Mouse (Mus musculus): Measurements from ENCODE around the gene Ifnar2. TPM values are rescaled to one million over a fixed set of nuclear protein-coding genes. Genes with fewer than 3 reads are reported as not detected.

Ifnar2 gene
- 33.5 and 36.7 TPM in 2 replicates for polyA plus RNA-seq (2015; fragmentation: Nextera tagmentation; extraction: Ambion mirVana)

- H3K36me3 ChIP-seq (replicated peaks): no peaks in the 10 kb centered on the region
- no peaks in the 10 kb centered on the region for H3K27me3 ChIP-seq (replicated peaks)
- peaks cover 13% of the 10 kb centered on the region for H3K4me1 ChIP-seq
- peak within 1 kb of the TSS; percentile 92 for H3K9ac ChIP-seq
- H3K27ac ChIP-seq: peak within 1 kb of the TSS; percentile 94
- no peaks in the 10 kb centered on the region for H3K9me3 ChIP-seq
- peak within 1 kb of the TSS; percentile 58 for H3K4me3 ChIP-seq
- under 1% methylated on average over 62 of the region's 62 CpGs for WGBS
- ATAC-seq (replicated peaks): peak; percentile 96
- peak within 1 kb of the TSS; percentile 72 for H3K4me2 ChIP-seq
These were observed at the start of gene Ifnar2 for GRCm38 (mm10) chr16:91372577-91373472. Ifnar2 (plus strand) TSS chr16:91372783.

DNA sequence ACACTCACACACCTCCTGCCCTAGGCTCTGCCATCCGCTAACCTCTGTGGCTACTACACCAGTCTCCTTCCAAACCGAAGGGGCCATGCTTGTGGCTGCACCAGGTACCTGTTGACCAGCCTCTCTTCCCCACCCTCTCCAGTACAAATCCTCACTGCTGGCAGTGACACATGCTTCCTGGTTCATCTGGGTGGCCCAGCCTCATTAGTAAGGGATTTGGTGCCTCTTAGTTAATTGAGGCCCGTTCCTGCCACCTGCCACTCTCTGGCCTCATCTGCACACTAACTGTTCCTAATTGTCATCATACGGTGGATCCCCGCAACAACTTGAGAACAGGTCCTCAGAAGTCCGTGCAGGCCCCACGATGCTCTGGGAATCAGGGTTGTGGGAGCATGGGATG lies 45.0 kb upstream of the Ifnar2 start:
- 43% methylated on average over 7 of the region's 7 CpGs for WGBS
- ATAC-seq (replicated peaks): 0 out of 2 replicates have a peak, but pooled peaks have one; percentile 24

DNA sequence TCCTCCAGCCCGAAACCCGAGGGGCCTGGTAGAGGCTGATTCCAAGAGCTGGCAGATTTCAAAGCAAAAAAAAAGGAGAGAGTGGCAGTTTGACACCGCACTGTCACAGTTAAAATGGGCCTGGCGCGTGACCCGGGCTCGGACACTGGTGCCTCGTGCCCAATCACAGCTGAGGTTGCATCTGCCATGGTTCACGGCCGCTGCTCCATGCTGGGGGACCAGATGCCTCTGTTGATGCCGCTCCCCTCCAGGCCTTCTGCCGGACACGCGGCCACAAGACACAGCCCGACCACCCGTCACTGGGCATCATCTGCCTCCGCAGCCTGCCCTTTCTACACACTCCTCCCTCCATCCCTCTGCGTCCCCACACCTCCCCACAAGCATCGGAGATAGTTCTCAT lies 43.7 kb upstream of the Ifnar2 start:
- Histone ChIP-seq H3K4me3 (no peak overlapping the region), H3K9me3 (no peaks in the 10 kb centered on the region), H3K9ac (no peak overlapping the region), H3K4me1 (peaks cover 10% of the 10 kb centered on the region), H3K36me3 (replicated peaks) (no peaks in the 10 kb centered on the region), H3K27me3 (replicated peaks) (no peaks in the 10 kb centered on the region), H3K27ac (no peak overlapping the region), H3K4me2 (no peak overlapping the region)
- ATAC-seq (replicated peaks): no peak
- 67% methylated on average over 19 of the region's 19 CpGs for WGBS

More for the DNA sequence above, 45.0 kb upstream of the Ifnar2 start:
- Histone ChIP-seq H3K4me2 (no peak overlapping the region), H3K27me3 (replicated peaks) (no peaks in the 10 kb centered on the region), H3K4me1 (peaks cover 10% of the 10 kb centered on the region), H3K4me3 (no peak overlapping the region), H3K36me3 (replicated peaks) (no peaks in the 10 kb centered on the region), H3K27ac (no peak overlapping the region), H3K9me3 (no peaks in the 10 kb centered on the region), H3K9ac (no peak overlapping the region)

DNA sequence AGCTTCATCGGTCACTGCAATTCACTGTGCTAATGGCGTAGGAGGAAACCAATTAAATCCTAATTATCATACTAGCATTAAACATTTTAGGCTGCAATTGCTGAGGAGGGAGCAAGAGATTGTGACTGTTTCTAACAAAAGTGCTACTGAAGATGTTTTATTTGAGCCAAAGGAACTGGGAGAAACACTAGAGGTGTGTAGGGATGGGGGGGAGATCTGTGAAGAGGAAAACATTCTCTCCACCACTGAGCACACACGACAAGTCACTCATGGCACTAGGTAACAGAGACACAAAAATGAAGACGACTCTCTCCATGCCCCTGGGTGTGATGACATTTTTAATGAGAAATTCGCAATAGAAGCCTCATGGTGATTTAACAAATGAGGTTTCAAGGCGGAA lies 42.1 kb upstream of the Ifnar2 start:
- Histone ChIP-seq H3K9me3 (no peaks in the 10 kb centered on the region), H3K4me3 (no peak overlapping the region), H3K4me2 (no peak overlapping the region), H3K9ac (no peak overlapping the region), H3K27me3 (replicated peaks) (no peaks in the 10 kb centered on the region), H3K4me1 (peaks cover 14% of the 10 kb centered on the region), H3K36me3 (replicated peaks) (no peaks in the 10 kb centered on the region), H3K27ac (no peak overlapping the region)
- 69% methylated on average over 6 of the region's 6 CpGs for WGBS
- no peak for ATAC-seq (replicated peaks)

DNA sequence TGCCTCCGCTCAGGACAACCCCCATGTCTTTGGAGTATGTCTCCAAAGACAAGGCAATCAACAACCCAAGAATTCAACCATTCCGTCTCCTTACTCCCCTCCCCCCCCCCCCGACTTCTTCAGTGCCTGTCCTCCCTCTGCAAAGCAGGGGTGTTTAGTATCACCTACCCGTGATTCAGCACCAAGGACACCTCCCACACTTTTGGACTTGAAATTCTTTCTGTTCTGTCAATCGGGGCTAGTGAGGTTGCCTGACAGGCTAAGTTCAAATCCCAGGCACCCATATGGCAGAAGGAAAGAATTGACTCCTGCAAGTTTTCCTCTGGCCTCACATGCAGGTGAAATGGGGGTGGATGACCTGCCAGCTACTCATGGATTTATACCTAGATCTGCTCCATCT lies 41.4 kb upstream of the Ifnar2 start:
- H3K27me3 ChIP-seq (replicated peaks): no peaks in the 10 kb centered on the region
- WGBS: 46% methylated on average over 5 of the region's 5 CpGs
- no peaks in the 10 kb centered on the region for H3K9me3 ChIP-seq
- H3K27ac ChIP-seq: no peak overlapping the region
- H3K4me3 ChIP-seq: no peak overlapping the region
- no peak overlapping the region for H3K9ac ChIP-seq
- no peaks in the 10 kb centered on the region for H3K36me3 ChIP-seq (replicated peaks)
- H3K4me2 ChIP-seq: no peak overlapping the region
- peaks cover 14% of the 10 kb centered on the region for H3K4me1 ChIP-seq
- no peak for ATAC-seq (replicated peaks)

DNA sequence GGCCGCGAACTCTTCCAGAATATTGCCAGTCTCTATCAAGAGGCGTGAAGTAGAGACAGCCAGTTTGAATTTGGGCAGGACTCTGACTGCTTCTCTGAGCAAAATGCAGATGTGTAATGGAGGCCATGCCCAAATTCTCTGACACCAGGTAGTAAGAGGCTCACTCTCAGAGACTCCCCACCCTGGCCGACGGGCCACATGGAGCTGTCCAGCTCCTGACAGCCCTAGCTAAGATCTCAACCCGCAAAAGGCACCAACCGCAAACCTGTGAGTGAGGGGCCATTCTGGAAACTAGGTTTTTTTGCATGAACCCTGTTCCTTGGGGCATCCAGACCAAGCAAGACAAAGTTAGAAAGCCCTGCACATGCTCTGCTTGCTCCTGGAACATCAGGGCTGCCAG lies 39.7 kb upstream of the Ifnar2 start:
- no peaks in the 10 kb centered on the region for H3K27me3 ChIP-seq (replicated peaks)
- 71% methylated on average over 7 of the region's 7 CpGs for WGBS
- no peak for ATAC-seq (replicated peaks)

DNA sequence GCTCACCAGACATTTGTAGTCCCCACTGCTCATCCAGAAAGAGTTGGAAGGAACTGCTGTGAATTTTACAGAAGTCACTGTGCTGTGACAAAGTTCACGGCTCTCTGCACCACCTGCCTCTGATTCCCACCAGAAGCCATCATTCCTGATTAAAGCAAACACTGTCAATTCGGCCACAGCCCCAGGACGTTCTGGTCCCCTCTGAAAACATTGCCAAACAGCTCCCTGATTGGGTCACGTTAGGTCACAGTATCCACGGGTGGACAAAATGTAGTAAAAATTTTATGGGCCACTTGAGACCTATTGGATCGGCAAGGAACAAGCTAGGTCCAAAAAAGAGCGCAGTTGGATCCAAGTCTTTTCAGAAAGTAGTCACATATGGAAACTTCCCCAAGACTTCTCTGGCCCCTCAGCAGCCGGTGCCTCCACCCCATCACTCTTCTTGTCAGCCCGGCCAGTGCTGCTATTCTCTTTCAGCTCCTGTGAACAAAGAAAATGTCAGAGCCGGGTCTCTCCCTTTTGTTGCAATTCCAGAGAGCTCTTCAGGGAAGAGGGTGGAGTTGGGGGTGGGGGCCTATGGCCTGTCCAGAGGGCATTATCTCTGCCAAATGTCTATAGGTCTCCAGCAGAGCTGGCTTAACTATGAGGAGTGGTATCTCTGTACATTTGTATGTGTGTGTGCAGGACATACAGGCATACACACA lies 38.2 kb upstream of the Ifnar2 start:
- Histone ChIP-seq H3K4me3 (no peak overlapping the region), H3K36me3 (replicated peaks) (no peaks in the 10 kb centered on the region), H3K9ac (no peak overlapping the region), H3K9me3 (no peaks in the 10 kb centered on the region), H3K27ac (no peak overlapping the region), H3K27me3 (replicated peaks) (no peaks in the 10 kb centered on the region), H3K4me2 (no peak overlapping the region), H3K4me1 (peaks cover 4% of the 10 kb centered on the region; the same call in 1 of the 2 replicates)
- 10% methylated on average over 10 of the region's 10 CpGs for WGBS
- ATAC-seq (replicated peaks): no peak

More for the DNA sequence above, 39.7 kb upstream of the Ifnar2 start:
- H3K36me3 ChIP-seq (replicated peaks): no peaks in the 10 kb centered on the region
- no peak overlapping the region for H3K9ac ChIP-seq
- H3K9me3 ChIP-seq: no peaks in the 10 kb centered on the region
- H3K4me3 ChIP-seq: no peak overlapping the region
- H3K4me1 ChIP-seq: peaks cover 4% of the 10 kb centered on the region; the same call in 1 of the 2 replicates
- no peak overlapping the region for H3K27ac ChIP-seq
- no peak overlapping the region for H3K4me2 ChIP-seq

- WGBS: 92% methylated on average over 4 of the region's 4 CpGs
- Histone ChIP-seq H3K4me3 (no peak overlapping the region), H3K9ac (no peak overlapping the region), H3K4me2 (no peak overlapping the region), H3K27ac (no peak overlapping the region), H3K27me3 (replicated peaks) (no peaks in the 10 kb centered on the region), H3K9me3 (no peaks in the 10 kb centered on the region), H3K4me1 (peaks cover 4% of the 10 kb centered on the region; the same call in 1 of the 2 replicates), H3K36me3 (replicated peaks) (no peaks in the 10 kb centered on the region)
- ATAC-seq (replicated peaks): no peak
These were observed 35.8 kb upstream of the Ifnar2 start for GRCm38 (mm10) chr16:91336753-91337152.

GRCm38 (mm10) chr16:91337480-91337879 lies 35.1 kb upstream of the Ifnar2 start:
- Histone ChIP-seq H3K4me2 (no peak overlapping the region), H3K27ac (no peak overlapping the region), H3K9ac (no peak overlapping the region), H3K4me1 (peaks cover 4% of the 10 kb centered on the region; the same call in 1 of the 2 replicates), H3K36me3 (replicated peaks) (no peaks in the 10 kb centered on the region), H3K9me3 (no peaks in the 10 kb centered on the region), H3K4me3 (no peak overlapping the region), H3K27me3 (replicated peaks) (no peaks in the 10 kb centered on the region)
- WGBS: 30% methylated on average over 5 of the region's 5 CpGs
- ATAC-seq (replicated peaks): no peak

GRCm38 (mm10) chr16:91346491-91346890 lies 26.1 kb upstream of the Ifnar2 start:
- Histone ChIP-seq H3K4me2 (no peak overlapping the region), H3K27ac (no peak overlapping the region), H3K36me3 (replicated peaks) (no peaks in the 10 kb centered on the region), H3K4me1 (peaks cover 9% of the 10 kb centered on the region), H3K27me3 (replicated peaks) (peaks cover 10% of the 10 kb centered on the region), H3K4me3 (no peak overlapping the region), H3K9me3 (no peaks in the 10 kb centered on the region), H3K9ac (no peak overlapping the region)
- no peak for ATAC-seq (replicated peaks)
- 73% methylated on average over 9 of the region's 9 CpGs for WGBS

DNA sequence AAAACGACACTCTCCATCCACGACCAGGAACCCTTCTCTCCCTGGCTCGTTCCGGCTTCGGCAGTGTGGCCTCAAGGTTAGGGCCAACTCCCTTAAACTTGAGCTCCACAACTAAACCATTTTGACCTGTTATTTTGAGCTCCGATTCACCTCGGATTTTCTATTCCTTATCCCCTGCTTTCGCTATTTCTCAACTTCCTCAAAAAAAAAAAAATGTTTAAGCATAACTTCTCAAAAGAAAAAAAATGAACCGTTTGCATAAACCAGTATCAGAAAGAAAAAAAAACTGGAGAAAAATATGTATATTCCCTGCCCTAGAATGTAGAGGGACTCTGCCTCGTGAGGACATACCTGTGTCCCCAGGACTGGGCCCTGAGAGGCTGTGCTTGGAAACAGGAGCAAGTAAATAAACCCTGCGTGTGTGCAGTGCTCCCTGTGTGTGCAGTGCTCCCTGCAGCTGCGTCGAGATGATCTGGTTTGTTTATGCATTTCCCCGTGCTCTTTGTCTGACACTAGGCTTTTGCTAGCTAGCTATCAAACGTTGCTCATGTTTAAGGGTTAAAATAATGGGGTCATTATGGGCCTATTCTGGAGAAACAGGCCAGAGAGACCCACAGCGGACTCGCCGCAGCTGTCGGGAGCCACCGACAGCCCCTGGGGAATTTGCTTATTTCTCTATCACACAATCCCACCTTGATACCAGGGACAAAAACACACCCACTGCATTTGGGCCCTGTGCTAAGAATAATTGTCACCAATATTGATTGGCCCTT lies 24.9 kb upstream of the Ifnar2 start:
- H3K36me3 ChIP-seq (replicated peaks): no peaks in the 10 kb centered on the region
- no peaks in the 10 kb centered on the region for H3K9me3 ChIP-seq
- H3K4me1 ChIP-seq: peaks cover 11% of the 10 kb centered on the region
- 52% methylated on average over 20 of the region's 20 CpGs for WGBS
- H3K9ac ChIP-seq: no peak overlapping the region
- no peak overlapping the region for H3K4me3 ChIP-seq
- peaks cover 15% of the 10 kb centered on the region for H3K27me3 ChIP-seq (replicated peaks)
- no peak for ATAC-seq (replicated peaks)
- no peak overlapping the region for H3K27ac ChIP-seq
- peak overlapping the region; percentile 19 for H3K4me2 ChIP-seq

GRCm38 (mm10) chr16:91348264-91348565 lies 24.4 kb upstream of the Ifnar2 start:
- no peak for ATAC-seq (replicated peaks)
- H3K4me2 ChIP-seq: peak overlapping the region; percentile 19
- WGBS: 27% methylated on average over 14 of the region's 14 CpGs
- H3K4me3 ChIP-seq: no peak overlapping the region
- peaks cover 21% of the 10 kb centered on the region for H3K27me3 ChIP-seq (replicated peaks)
- peaks cover 11% of the 10 kb centered on the region for H3K4me1 ChIP-seq
- no peaks in the 10 kb centered on the region for H3K36me3 ChIP-seq (replicated peaks)
- H3K27ac ChIP-seq: no peak overlapping the region
- H3K9ac ChIP-seq: no peak overlapping the region
- H3K9me3 ChIP-seq: no peaks in the 10 kb centered on the region

Data from midbrain, embryonic 15.5 days (tissue).